Mouse (Mus musculus) brain, embryonic 14.5 days (tissue): ENCODE results near the gene Ucp1.

Source experiments
- CTCF ChIP-seq: fragments of 200-500 bp; IDR thresholded peaks from 2 replicates; pipeline ENCODE4 v1.5.1; 2012; ENCODE audit warnings: inconsistent platforms, mild to moderate bottlenecking, moderate library complexity, borderline replicate concordance; ENCODE audit not compliant: insufficient read depth, insufficient read length; ENCODE audit errors: extremely low read depth
- POLR2A ChIP-seq: fragments of 200-500 bp; IDR thresholded peaks from 2 replicates; pipeline ENCODE4 v1.6.1; 2012; ENCODE audit warnings: mild to moderate bottlenecking, inconsistent platforms, borderline replicate concordance; ENCODE audit not compliant: poor library complexity, insufficient read depth, insufficient read length, severe bottlenecking; ENCODE audit errors: extremely low read depth

- TF ChIP-seq POLR2A: no peak
- TF ChIP-seq CTCF: no peak
Measured at GRCm38 (mm10) chr8:83274470-83274869, 15.7 kb upstream of the Ucp1 start.
